Mouse (Mus musculus) limb, embryonic 14.5 days (tissue): ENCODE measurements around the gene Kctd7. TPM values are rescaled to one million over a fixed set of nuclear protein-coding genes. Genes with fewer than 3 reads are reported as not detected.
A peak's percentile ranks its signal among the peaks of the same experiment; 100 is the strongest.

Source experiments
- ATAC-seq: fragments of 200-750 bp; cut with Nextera tagmentation; 2 replicates; pipeline ENCODE4 v1.8.0; 2017; ENCODE audit warnings: low read depth, moderate number of reproducible peaks, moderate TSS enrichment; ENCODE audit not compliant: low FRiP score
- DNase-seq: peaks from one replicate; pipeline ENCODE4 v3.0.0-alpha.2; 2015; ENCODE audit warnings: low spot score
- H3K27ac ChIP-seq: fragments of 300-500 bp; sonication (generic); replicated peaks from 2 replicates; pipeline ENCODE4 v1.5.1; 2014; ENCODE audit warnings: low read depth, mild to moderate bottlenecking, low read length, moderate library complexity, mixed read lengths
- H3K27me3 ChIP-seq: fragments of 300-500 bp; sonication (generic); 2 replicates; pipeline ENCODE4 v1.6.1; 2014; ENCODE audit warnings: low read length, mixed read lengths; ENCODE audit not compliant: control insufficient read depth, insufficient read depth
- H3K36me3 ChIP-seq: fragments of 300-500 bp; sonication (generic); 2 replicates; pipeline ENCODE4 v1.6.1; 2014; ENCODE audit warnings: mild to moderate bottlenecking, low read length, moderate library complexity, mixed read lengths; ENCODE audit not compliant: control insufficient read depth, insufficient read depth
- H3K4me1 ChIP-seq: fragments of 300-500 bp; sonication (generic); 2 replicates; pipeline ENCODE4 v1.6.1; 2014; ENCODE audit warnings: antibody characterized with exemption, low read length, mixed read lengths; ENCODE audit not compliant: control insufficient read depth, insufficient read depth
- H3K4me2 ChIP-seq: fragments of 300-500 bp; sonication (generic); replicated peaks from 2 replicates; pipeline ENCODE4 v1.6.1; 2014; ENCODE audit warnings: low read depth, mild to moderate bottlenecking, low read length, moderate library complexity; ENCODE audit not compliant: severe bottlenecking
- H3K4me3 ChIP-seq: fragments of 300-500 bp; sonication (generic); replicated peaks from 2 replicates; pipeline ENCODE4 v1.5.1; 2014; ENCODE audit warnings: low read length
- H3K9ac ChIP-seq: fragments of 300-500 bp; sonication (generic); 2 replicates; pipeline ENCODE4 v1.6.1; 2014; ENCODE audit warnings: mild to moderate bottlenecking, low read depth, low read length, moderate library complexity; ENCODE audit not compliant: severe bottlenecking
- H3K9me3 ChIP-seq: fragments of 300-500 bp; sonication (generic); 2 replicates; pipeline ENCODE4 v1.6.1; 2016; ENCODE audit warnings: low read length; ENCODE audit not compliant: control insufficient read depth
- POLR2A ChIP-seq: fragments of 200-500 bp; IDR thresholded peaks from 2 replicates; pipeline ENCODE4 v1.8.0; 2012; ENCODE audit warnings: inconsistent platforms, mild to moderate bottlenecking, moderate library complexity, borderline replicate concordance; ENCODE audit not compliant: insufficient read depth, insufficient read length; ENCODE audit errors: extremely low read depth
- WGBS: fragments of 180-500 bp; shearing (Covaris S2); extraction: QIAGEN DNeasy Blood & Tissue Kit; methylation state at CpG from one replicate; pipeline ENCODE4 v1.1.7; 2014; 5-methylcytosine and 5-hydroxymethylcytosine counted together
- polyA plus RNA-seq, 2 experiments: library from polyadenylated mRNA; depleted of rRNA in 1 of 2; stranded (reverse) in 1 of 2; unstranded in 1 of 2; fragments of >200 nt; fragmentation: Nextera tagmentation in 1 of 2; extraction: Ambion mirVana in 1 of 2; gene quantifications; 2 replicates each; pipeline versions ENCODE4 v1.2.1 to v1.2.3; 2012 to 2014

The Kctd7 gene
- polyA plus RNA-seq, 2 experiments, result 5.5 to 6.2 TPM

DNA sequence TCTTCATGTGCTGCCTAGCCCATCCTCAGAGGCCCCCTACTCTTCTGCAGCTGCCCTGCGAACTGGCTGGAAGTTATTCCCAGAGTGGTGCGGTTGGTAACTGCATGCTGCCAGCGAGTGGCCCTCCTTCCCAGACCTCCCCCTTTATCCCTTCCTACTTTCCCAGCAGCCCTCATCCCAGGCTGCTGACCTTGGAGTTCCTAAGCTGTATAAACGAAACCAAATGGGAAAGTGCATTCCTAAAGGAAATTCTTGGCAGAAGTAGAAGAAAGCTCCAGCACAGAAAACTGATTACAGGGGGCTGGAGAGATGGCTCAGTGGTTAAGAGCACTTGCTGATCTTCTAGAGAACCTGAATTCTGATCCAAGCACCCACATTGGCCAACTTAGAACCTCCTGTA, 2.6 kb upstream of the Kctd7 start:
- no peak for TF ChIP-seq POLR2A
- Histone ChIP-seq H3K4me1 (peaks cover 14% of the 10 kb centered on the region), H3K9ac (no peak overlapping the region), H3K9me3 (no peaks in the 10 kb centered on the region), H3K27me3 (no peaks in the 10 kb centered on the region), H3K4me3 (no peak overlapping the region), H3K27ac (no peak overlapping the region; the same call in 1 of the 2 replicates), H3K4me2 (no peak overlapping the region), H3K36me3 (peaks cover 3% of the 10 kb centered on the region; the same call in 1 of the 2 replicates)
- DNase-seq, result peak; percentile 49
- 44% methylated on average over 4 of the region's 4 CpGs for WGBS
- ATAC-seq, result no peak

DNA sequence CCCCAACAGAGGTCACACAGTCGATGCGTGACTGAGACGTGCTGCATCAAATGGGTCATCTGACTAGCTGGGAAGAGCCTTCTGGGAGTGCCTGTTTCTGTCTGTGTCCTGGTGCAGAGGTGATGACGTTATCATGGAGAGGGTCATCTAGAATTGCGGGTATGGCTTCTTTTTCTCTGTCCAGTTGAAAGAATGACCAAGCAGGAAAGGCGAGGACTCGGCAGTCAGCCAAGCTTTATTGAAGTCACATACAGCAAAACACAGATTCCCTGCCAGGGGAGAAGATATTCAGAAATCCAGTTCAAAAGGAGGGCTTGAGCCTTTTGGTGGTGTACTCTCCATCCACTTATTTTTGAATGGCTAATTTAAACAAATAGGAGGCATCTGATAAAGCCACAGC, 1.6 kb upstream of the Kctd7 start:
- Histone ChIP-seq H3K27me3 (no peaks in the 10 kb centered on the region), H3K9ac (no peak overlapping the region), H3K36me3 (peaks cover 4% of the 10 kb centered on the region; the same call in 1 of the 2 replicates), H3K27ac (no peak overlapping the region), H3K4me1 (peaks cover 14% of the 10 kb centered on the region), H3K9me3 (no peaks in the 10 kb centered on the region), H3K4me3 (no peak overlapping the region), H3K4me2 (no peak overlapping the region)
- DNase-seq (no peak), ATAC-seq (no peak)
- TF ChIP-seq POLR2A, result no peak
- whole genome bisulfite sequencing, result 93% methylated on average over 7 of the region's 7 CpGs

DNA sequence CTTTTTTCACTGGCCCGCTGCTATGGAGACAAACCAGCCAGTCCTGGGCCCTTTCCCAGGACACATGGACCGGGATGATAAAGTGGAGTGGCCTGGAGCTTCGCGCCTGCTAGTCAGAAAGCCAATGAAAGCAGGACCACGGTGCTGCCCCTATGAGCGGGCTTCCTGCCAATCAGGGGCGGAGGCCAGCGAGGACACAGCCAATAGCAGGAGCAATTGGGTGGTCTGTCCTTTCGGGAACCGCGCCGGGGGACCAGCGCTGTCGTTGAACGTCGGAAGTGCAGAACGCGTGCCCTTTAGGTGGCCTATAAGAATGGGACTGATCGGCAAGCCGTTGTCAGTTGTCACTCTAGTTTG, 706 bp upstream of the Kctd7 start:
- peak overlapping the region; percentile 65; the same call in 1 of the 2 replicates for H3K27ac ChIP-seq
- peaks cover 14% of the 10 kb centered on the region for H3K4me1 ChIP-seq
- TF ChIP-seq POLR2A, result no peak
- no peaks in the 10 kb centered on the region for H3K9me3 ChIP-seq
- peak; percentile 10; the same call in 1 of the 2 replicates for ATAC-seq
- H3K9ac ChIP-seq, result peak overlapping the region; percentile 72; the same call in 1 of the 2 replicates
- peak overlapping the region; percentile 91 for H3K4me2 ChIP-seq
- DNase-seq, result peak; percentile 40
- WGBS, result 2% methylated on average over 20 of the region's 20 CpGs
- no peaks in the 10 kb centered on the region for H3K27me3 ChIP-seq
- peak overlapping the region; percentile 65 for H3K4me3 ChIP-seq
- peaks cover 8% of the 10 kb centered on the region; the same call in 1 of the 2 replicates for H3K36me3 ChIP-seq

DNA sequence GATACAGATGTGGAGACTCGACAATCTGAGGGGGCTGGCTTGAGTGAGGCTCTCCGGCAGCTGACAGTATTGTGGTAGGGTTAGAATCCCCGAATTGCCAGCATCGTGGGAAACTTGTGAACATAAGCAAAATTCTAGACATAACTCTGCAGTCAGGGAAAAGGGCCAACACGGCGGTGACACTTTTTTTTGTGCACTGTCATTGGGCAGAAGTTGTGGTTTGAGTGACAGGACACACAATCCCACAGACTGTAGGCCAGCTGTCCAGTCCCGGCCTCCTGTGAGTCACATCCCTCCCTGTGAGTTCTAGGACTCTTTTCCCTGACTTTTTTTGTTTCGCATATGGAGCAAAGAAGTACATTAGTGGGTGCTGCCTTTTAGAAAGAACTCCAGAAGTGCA, 1.3 kb downstream of the Kctd7 start:
- peak overlapping the region; percentile 16; the same call in 1 of the 2 replicates for H3K9ac ChIP-seq

DNA sequence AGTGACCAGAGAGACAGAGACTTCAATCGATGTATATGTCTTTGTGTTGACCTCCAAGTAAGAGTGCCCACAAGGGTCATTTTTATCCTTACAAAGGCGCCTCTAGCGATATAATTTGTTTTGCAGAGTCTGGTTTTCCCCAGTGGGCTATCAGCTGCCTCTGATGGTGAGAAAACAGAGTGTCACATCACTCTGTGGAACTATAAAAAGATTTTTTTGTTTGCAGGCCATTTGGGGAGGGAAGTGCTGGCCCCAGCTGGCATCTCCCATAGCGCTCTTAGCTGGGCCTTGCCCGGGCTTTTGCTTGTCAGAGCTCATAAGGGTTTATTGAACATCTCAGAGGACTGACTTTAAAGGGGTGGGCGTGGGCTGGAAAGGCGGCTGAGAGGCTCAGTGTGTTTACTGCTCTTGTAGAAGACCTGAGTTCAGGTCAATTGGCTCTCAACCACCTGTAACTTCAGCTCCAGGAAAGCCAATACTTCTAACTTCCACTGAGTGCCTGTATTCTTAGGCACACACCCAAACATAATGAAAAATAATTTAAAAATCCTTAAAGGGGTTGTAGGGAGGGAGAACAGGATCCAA, 5.2 kb downstream of the Kctd7 start:
- ATAC-seq (no peak), DNase-seq (no peak)
- Histone ChIP-seq H3K36me3 (peaks cover 28% of the 10 kb centered on the region), H3K4me1 (peaks cover 10% of the 10 kb centered on the region), H3K4me2 (no peak overlapping the region), H3K27me3 (no peaks in the 10 kb centered on the region), H3K27ac (no peak overlapping the region), H3K9ac (no peak overlapping the region), H3K4me3 (no peak overlapping the region), H3K9me3 (no peaks in the 10 kb centered on the region)
- WGBS, result 62% methylated on average over 7 of the region's 7 CpGs
- no peak for TF ChIP-seq POLR2A

More for the DNA sequence above, 1.3 kb downstream of the Kctd7 start:
- Histone ChIP-seq H3K4me3 (0 out of 2 replicates have a peak overlapping the region, but pooled peaks have one; percentile 65), H3K27ac (no peak overlapping the region), H3K27me3 (no peaks in the 10 kb centered on the region), H3K9me3 (no peaks in the 10 kb centered on the region), H3K4me1 (peaks cover 14% of the 10 kb centered on the region), H3K4me2 (peak overlapping the region; percentile 91; the same call in 1 of the 2 replicates), H3K36me3 (0 out of 2 replicates have a peak, but pooled peaks cover 7% of the 10 kb centered on the region)
- DNase-seq (no peak), ATAC-seq (no peak)
- 88% methylated on average over 8 of the region's 8 CpGs for WGBS
- no peak for TF ChIP-seq POLR2A

DNA sequence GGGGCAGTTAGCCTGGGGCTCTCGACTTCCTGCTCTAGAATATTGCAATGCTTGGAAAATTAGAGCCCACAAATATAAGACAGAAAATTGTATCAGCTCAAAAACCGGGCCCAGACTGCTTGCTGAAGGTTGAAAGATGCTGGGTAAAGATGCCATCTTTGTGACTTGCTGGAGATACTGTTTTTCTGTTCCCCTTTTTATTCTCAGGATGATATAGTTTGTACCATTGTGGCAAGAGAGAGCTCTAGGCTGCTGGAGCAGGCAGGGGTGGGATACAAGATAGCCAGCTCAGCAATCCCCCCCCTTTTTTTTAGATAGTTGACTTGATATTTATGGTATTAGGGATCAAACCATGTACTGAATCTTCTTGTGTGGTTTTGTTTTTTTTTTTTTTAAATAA, 9.6 kb downstream of the Kctd7 start:
- H3K9me3 ChIP-seq, result no peaks in the 10 kb centered on the region
- H3K4me1 ChIP-seq, result no peaks in the 10 kb centered on the region
- H3K4me3 ChIP-seq, result no peak overlapping the region
- H3K36me3 ChIP-seq, result peaks cover 25% of the 10 kb centered on the region
- DNase-seq, result no peak
- no peak overlapping the region for H3K9ac ChIP-seq
- ATAC-seq, result no peak
- WGBS, result 72% methylated on average over 2 of the region's 2 CpGs
- no peaks in the 10 kb centered on the region for H3K27me3 ChIP-seq
- no peak overlapping the region for H3K4me2 ChIP-seq
- TF ChIP-seq POLR2A, result no peak
- no peak overlapping the region for H3K27ac ChIP-seq
